Mouse (Mus musculus) lung, postnatal 0 days (tissue): ENCODE data around the gene Zfp692.

Experiments
- CTCF ChIP-seq: IDR thresholded peaks from 2 replicates; pipeline ENCODE4 v1.5.1; 2016; ENCODE audit warnings: antibody characterized with exemption, mild to moderate bottlenecking
- EP300 ChIP-seq: IDR thresholded peaks from 2 replicates; pipeline ENCODE4 v1.6.1; 2016; ENCODE audit warnings: antibody characterized with exemption, mild to moderate bottlenecking, control low read depth

DNA sequence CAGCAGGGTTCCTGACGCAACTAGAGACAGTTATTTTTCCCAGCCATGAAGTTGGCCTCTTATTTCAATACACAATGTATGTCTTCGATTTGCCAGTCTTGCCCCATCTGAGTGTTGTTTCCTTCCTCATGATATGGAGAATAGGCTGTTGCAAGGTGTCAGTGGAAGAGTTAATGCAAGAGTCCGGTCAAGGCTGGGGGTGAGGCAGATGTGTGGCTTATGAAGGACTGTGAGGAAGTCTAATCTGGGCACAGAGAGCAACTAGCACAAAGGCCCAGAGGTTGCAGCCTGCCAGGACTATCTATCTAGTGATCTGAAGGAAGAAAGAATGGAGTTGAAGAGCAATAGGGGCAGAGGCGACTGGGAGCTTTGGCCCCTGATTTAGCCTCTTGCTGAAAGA lies 46.7 kb upstream of the Zfp692 start:
- TF ChIP-seq CTCF = no peak
- no peak for TF ChIP-seq EP300
